Mouse (Mus musculus): ENCODE data around the gene Stambpl1.

The Stambpl1 gene

DNA sequence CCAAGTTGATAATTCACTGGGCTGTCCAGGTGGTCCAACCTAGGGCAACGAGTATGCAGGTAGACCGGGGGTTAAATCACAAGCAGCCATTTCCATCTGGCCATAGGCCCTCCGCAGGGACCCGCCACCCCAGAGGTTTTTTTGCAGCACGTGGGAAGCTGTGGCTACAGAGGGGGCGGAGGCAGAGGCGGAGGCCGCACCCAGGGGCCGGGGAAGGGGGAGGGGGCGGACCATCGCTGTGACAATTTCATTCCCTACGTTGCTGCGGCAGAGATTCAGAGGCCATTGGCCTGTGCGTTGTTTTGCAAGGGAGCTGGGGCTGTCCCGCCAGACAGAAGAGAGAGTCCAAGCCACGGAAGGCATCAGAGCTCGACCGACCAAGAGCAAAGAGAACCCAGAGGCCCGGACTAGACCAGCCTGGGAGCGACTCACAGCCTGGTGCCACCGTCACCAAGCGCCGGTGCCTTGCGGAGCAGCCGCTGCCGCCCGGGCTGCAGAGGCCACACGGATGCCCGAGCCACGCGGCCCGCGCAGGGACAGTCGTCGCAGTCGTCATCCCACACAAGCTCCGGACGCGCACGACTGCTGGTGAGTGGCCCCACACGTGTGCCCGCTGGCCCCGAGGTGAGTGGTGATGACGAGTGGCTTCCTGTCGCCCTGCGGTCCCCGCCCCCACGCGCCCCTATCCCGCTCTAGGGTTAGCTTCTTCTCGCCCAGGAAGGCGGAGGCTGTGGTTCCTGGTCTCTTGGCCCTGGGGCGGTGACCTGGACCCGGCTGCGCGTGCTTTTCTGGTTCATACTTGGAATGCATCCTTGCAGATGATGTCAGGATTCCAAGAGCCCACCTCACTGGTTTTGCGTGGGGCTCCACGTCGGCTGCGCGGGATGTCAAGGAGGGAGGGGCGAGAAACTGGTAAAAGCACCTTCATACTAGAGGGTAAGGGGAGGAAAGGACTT, at the start of gene Stambpl1:
Gene Stambpl1, plus strand, starts transcription at position 222 of the 956 bp plus-strand sequence.
- DNase-seq (ENCODE audit: low read depth) = peak; percentile 86

- no peak for DNase-seq (ENCODE audit: low read depth)
These were observed 43.6 kb upstream of the Stambpl1 start for GRCm38 (mm10) chr19:34148421-34148820.

- DNase-seq (ENCODE audit: low read depth) = peak; percentile 78
These were observed 40.1 kb upstream of the Stambpl1 start for GRCm38 (mm10) chr19:34151909-34152308.

DNA sequence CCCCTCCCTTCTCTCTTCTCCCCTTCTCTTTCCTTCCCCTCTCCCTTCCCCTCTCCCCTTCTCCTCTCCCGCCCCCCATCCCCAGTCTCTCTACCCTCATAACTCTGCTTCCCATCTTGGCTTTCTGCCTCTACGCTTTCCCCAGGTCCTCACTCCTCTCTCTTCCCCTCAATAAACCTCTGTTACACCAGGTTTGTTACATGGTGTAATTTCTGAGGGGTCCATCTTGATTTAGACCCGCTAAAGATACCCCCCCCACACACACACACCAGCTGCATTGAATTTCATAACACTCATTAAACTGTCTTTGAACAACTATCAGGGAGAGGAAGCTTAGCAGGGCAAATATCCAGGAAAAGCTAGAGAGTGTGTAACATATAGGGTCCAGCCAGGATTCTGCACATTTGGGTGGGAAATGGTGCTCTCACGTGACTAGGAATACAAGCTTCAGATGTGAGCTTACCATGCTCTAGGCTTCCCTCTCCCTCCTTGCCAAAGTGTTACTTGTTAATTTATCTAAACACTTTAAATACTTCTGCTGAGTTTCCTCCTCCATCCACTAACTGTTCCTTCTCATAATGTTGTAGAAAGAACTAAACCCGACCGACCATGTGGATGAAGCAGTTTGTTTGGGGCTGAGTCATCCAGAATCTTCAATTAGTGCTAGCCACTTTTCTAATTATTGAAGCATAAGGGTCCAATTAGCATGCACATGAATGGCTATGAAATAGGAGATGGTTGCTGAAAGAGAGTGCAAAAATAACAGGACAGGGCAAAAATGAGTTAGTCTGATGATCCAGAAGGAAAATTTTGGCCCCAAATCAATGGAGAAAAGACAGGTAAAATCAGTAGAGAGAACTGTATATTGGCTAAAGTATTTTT, 38.5 kb upstream of the Stambpl1 start:
- DNase-seq (ENCODE audit: low read depth) = no peak

GRCm38 (mm10) chr19:34162693-34163092, 29.3 kb upstream of the Stambpl1 start:
- peak; percentile 51 for DNase-seq (ENCODE audit: low read depth)

DNA sequence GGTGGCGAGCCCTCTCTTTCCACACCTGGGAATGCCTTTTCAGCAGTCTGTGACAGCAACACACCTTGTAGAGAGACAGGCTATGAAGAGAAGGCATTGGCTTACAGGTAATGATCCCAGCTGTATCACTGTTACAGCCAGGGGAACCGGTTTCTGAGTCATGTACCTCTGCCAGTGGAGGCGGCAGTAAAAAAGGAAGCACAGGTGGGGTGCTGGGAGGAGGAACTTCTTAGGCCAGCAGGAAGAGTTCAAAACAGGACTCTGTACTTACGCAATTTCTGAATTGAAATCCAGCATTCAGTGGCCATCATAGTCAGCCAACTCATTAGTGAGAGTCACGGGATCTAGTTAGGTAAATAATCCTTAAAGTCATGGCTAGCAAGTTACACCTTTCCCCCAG, 26.1 kb upstream of the Stambpl1 start, which contains the start of gene Ankrd22:
Gene Ankrd22, minus strand, starts transcription at position 163 of the 400 bp plus-strand sequence.
- no peak for DNase-seq (ENCODE audit: low read depth)

DNA sequence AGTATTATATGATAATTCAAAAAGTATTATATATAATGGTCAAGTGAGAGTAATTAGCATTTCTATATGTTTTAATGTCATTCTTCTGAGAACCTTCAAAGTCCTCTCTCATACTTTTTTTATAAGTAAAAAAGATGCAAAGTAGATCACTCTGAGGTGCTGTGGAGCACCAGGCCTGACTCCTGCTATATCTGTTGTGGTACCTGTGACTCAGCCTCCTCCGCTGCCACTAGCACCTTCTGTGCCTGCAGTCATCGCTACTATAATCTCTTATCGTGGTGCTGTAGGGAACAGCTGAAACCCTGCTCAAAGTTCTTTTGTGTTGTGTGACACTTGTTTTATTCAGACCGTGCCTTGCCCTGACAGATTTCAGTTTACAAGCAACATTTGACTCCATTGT, 25.6 kb upstream of the Stambpl1 start:
- DNase-seq (ENCODE audit: low read depth) = no peak

DNA sequence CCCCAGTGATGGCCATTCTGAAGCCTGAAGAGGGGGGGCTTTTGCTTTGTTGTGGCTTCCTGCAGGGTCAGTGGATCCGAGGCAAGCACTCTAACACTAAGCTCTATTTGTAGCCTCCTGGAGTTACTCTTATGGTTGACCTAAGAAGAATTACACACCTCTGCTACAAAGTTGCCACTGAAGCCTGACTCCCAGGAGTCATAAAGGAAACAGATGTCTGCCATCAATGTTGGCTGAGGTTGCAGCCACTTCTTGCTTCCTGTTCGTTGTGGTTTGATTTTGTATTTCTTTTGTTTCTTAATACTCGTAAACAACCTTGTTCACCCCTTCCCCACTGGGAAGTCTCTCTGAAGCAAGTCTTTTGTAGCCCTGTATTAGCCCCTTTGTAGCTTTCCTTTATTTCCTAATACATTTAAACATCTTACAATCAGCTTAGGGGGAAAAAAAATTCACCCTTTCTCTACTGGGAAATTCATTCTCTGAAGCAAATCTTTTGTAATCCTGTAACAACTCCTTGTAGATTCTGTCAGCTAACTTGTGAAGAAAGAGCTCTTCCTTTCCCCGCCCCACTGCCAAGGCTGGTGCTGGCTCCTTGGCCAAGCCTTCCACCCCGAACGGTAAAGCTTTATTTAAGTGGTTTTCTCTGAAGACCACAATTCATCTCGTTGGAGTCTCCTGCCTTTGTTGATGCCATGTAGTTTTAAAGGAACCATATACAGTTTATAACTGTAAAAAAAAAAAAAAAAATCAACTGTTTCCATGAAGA, 23.9 kb upstream of the Stambpl1 start:
- peak; percentile 65 for DNase-seq (ENCODE audit: low read depth)

DNA sequence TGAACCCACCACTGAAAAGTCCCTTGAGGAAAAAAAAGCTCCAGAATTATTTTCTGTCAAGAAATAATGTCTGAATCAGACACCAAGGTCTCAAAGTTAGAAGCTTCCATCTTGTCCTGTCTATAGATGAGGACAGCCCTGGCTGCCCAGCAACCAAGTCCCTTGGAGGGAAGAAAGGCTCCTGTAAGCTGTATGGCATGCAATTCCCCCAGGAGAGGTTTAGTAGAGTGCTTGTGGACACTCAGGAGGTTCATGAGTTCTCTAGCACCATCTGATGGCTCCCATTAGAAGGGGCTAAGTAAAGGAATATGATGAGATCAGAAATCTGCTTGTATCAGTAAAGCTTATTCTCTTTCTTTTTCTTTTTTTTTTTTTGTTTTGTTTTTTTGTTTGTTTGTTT, 22.9 kb upstream of the Stambpl1 start:
- no peak for DNase-seq (ENCODE audit: low read depth)

DNA sequence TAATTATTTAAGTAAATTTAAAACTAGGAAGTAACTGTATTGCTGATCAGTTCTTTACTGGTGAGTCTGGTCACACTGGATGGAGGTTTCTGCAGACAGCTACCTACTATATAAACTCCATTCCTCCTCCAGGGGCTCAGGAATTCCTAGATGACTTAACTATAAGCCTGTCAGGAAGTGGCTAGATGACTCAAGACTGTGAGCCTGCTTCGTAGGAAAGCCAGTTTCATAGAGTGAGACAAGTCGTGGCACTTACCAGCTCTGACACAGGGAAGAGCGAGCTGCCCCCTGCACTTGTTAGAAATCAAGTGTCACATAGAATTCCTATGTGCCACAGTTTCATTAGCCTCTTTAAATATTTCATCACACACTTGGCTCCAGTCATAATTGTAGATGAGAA, 20.9 kb upstream of the Stambpl1 start:
- DNase-seq (ENCODE audit: low read depth) = no peak

DNA sequence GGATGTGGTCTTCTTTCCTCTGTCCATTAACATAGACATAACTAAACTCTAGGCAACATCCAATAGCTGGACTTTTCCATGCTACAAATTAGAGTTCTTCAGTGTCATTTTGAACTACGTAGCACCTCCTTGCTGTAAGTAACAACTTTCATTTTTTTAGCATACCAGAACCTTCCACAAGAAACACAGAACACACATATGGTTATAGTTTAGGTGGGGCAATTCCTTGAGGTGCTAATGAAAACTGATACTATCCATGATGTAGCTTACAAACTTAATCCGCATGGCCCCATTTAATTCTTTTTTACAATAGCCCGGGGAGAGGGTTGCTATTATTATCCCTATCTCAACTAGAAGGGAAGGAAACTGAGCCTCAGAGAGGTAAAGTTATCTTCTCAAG, 18.0 kb upstream of the Stambpl1 start:
- DNase-seq (ENCODE audit: low read depth) = no peak

DNA sequence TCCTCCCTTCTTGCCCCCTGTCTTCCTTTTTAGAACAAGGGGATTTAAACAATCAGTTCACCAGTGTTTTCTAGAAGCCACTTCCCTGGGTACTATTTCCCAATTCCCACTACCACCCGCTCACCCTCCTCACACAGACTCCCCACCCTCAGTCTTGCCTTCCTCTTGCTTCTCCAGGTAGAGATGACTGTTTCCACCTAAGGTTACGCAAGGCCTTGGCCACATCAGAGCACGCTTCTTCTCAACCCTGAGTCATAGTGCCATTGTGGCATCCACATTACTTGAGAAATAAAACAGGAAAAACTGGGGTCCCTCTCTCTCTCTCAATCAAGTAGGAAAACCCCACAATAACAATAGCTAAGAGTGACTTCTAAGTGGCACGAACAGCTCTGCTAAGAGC, 12.9 kb upstream of the Stambpl1 start:
- no peak for DNase-seq (ENCODE audit: low read depth)

DNA sequence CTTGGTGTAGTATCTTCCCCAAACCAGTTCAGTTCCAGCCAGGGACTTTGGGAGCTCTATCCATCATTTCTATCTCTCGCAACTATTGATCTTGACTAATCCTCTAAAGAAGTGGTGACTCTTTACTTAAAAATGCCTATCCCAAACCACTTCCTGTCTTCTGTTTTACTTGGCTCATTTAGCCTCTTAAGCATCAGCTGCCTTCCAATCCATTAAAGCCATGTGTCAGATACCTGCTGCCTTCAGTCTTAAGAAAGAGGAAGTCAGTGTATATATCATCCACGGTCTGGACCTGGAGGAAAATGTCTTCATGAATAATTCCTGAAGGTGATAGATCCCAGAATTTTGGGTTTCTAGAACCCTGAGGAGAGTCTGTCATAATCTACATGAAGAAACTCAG, 11.7 kb upstream of the Stambpl1 start:
- DNase-seq (ENCODE audit: low read depth) = peak; percentile 65

GRCm38 (mm10) chr19:34181234-34181633, 10.8 kb upstream of the Stambpl1 start:
- DNase-seq (ENCODE audit: low read depth) = peak; percentile 65

- DNase-seq (ENCODE audit: low read depth) = no peak
These were observed 9.5 kb upstream of the Stambpl1 start for GRCm38 (mm10) chr19:34182490-34182889.

GRCm38 (mm10) chr19:34186845-34187244, 5.2 kb upstream of the Stambpl1 start:
- peak; percentile 77 for DNase-seq (ENCODE audit: low read depth)

DNA sequence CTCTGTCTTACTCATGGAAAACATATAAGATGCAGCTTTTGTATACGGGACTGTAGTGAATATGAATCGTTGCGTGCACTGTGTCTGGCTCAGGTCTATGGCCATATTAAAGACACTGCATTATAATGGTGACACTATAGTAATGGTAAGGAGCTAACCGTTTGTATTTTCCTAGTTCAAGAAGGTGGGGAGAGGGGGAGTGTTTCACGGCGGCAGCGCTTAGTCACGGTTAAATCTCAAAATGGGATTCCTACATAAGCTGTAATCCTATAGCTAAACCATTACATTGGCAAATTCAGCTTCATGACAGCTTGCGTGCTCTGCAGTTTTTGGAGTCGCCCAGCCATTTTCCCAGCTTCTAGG, 403 bp upstream of the Stambpl1 start:
- DNase-seq (ENCODE audit: low read depth) = no peak

- DNase-seq (ENCODE audit: low read depth) = peak; percentile 62
These were observed 1.1 kb downstream of the Stambpl1 start for GRCm38 (mm10) chr19:34193149-34193548.

DNA sequence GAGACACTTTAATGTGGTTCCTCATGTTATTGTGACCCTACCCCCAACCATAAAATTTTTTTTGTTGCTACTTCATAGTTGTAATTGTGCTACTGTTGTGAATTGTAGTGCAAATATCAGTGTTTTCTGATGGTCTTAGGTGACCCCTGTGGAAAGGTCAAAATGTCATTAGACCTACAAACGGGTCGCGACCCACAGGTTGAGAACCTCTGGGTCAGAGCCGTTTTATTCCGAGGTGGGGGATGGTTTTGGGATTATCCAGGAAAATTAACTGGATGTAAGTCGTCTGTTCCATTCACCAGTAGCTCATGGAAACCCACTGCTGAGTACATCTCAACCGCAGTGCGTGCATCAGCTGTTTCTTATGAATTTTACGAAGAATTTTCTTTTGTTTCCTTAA, 1.7 kb downstream of the Stambpl1 start:
- no peak for DNase-seq (ENCODE audit: low read depth)

GRCm38 (mm10) chr19:34194132-34194745, 2.2 kb downstream of the Stambpl1 start:
- no peak for DNase-seq (ENCODE audit: low read depth)

- DNase-seq (ENCODE audit: low read depth) = no peak
These were observed 3.0 kb downstream of the Stambpl1 start for GRCm38 (mm10) chr19:34195031-34195430.

- DNase-seq (ENCODE audit: low read depth) = no peak
These were observed 6.0 kb downstream of the Stambpl1 start for GRCm38 (mm10) chr19:34198066-34198465.

Data from naive thymus-derived CD4-positive, alpha-beta T cell, adult 2 months (primary cell).